8 mouse cellular contexts compared by ENCODE assay signal in the genomic region with DNA sequence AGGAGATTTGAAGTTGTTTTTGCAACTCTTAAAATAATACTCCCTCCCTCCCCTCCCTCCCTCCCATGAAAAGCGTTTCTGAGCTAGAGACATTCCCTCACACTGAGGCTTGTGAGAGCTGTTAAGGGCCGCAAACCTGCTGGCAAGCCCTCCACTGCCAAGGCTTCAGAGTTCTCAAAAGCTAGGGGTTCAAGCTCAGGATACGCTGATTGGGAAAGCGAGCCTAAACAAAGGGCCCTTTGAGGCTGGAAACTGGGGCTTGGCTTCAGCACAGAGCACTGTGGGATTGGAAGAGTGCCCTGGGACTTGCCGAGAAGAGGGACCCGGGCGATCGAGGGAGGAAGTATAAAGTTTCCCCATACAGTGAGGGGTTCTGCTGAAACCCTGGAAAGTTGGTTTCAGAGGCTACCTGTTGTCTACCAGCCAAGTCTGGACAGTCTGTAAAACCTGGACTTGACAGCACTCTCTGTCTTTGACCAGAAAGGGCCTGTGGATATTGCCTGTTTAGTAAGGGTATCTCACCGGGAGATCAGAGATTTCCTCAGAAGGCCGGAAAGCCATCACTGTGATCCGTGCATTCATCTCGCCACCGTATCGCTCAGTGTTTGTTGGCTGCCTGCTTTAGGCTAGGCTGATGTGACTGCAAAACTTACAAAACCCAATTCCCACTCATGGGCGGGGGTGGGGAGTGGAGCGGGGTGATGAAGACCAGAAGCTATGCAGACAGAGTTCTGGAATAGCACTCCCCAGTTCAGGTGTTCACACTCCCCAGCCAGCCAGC. TPM values are rescaled to one million over a fixed set of nuclear protein-coding genes. Genes with fewer than 3 reads are reported as not detected.
DNase-seq lines count a peak whose midpoint lies in the region; ATAC-seq and TF ChIP-seq lines count a peak whose summit lies in the region.

No protein-coding gene starts in this region.

- TF ChIP-seq CTCF in gastrocnemius, adult 2 months (IDR thresholded peaks at IDR 0.05), result no peak

- H3K4me1 ChIP-seq in embryonic facial prominence, embryonic 12.5 days, result peaks cover 39% of the 10 kb centered on the region
- H3K4me1 ChIP-seq in hindbrain, embryonic 13.5 days (replicated peaks), result peaks cover 66% of the 10 kb centered on the region
- peaks cover 61% of the 10 kb centered on the region for H3K4me1 ChIP-seq in midbrain, embryonic 12.5 days

- no peak for DNase-seq in gastrocnemius, adult 2 months
- no peak for DNase-seq in gastrocnemius, adult 8-10 months (ENCODE audit: low spot score in 2 of 2)
- no peak for DNase-seq in gastrocnemius, postnatal 4 days (ENCODE audit: low spot score in 2 of 2)
- no peak for DNase-seq in urinary bladder, adult 2 months (ENCODE audit: low spot score)

- no peaks in the 10 kb centered on the region for H3K27me3 ChIP-seq in embryonic facial prominence, embryonic 12.5 days
- H3K27me3 ChIP-seq in hindbrain, embryonic 13.5 days, result no peaks in the 10 kb centered on the region
- no peaks in the 10 kb centered on the region for H3K27me3 ChIP-seq in midbrain, embryonic 12.5 days

- intact Hi-C loops in gastrocnemius, adult 2 months (cut with DNase I), result no loop called here

- H3K4me3 ChIP-seq in gastrocnemius, adult 2 months, result peak overlapping the region; percentile 9
- H3K4me3 ChIP-seq in embryonic facial prominence, embryonic 12.5 days, result no peak overlapping the region
- no peak overlapping the region for H3K4me3 ChIP-seq in hindbrain, embryonic 13.5 days
- H3K4me3 ChIP-seq in midbrain, embryonic 12.5 days, result no peak overlapping the region

- peaks cover 19% of the 10 kb centered on the region for H3K36me3 ChIP-seq in embryonic facial prominence, embryonic 12.5 days
- H3K36me3 ChIP-seq in hindbrain, embryonic 13.5 days, result no peaks in the 10 kb centered on the region
- 0 out of 2 replicates have a peak, but pooled peaks cover 2% of the 10 kb centered on the region for H3K36me3 ChIP-seq in midbrain, embryonic 12.5 days

- ATAC-seq in embryonic facial prominence, embryonic 12.5 days (ENCODE audit: insufficient number of reproducible peaks, insufficient read depth, low FRiP score, low TSS enrichment), result no peak
- ATAC-seq in hindbrain, embryonic 13.5 days (ENCODE audit: low FRiP score), result peak; percentile 23; the same call in 1 of the 2 replicates
- ATAC-seq in midbrain, embryonic 12.5 days (ENCODE audit: low FRiP score, low read depth), result no peak
- ATAC-seq in megakaryocyte-erythroid progenitor cell, adult 5-6 weeks (replicated peaks; ENCODE audit: low FRiP score, low TSS enrichment, poor library complexity, severe bottlenecking), result no peak

- peak overlapping the region; percentile 46 for H3K27ac ChIP-seq in gastrocnemius, adult 2 months
- H3K27ac ChIP-seq in embryonic facial prominence, embryonic 12.5 days, result peak overlapping the region; percentile 57
- H3K27ac ChIP-seq in hindbrain, embryonic 13.5 days, result peak overlapping the region; percentile 80
- H3K27ac ChIP-seq in midbrain, embryonic 12.5 days (replicated peaks), result 0 out of 2 replicates have a peak overlapping the region, but pooled peaks have one; percentile 17

- no peak overlapping the region for H3K9ac ChIP-seq in embryonic facial prominence, embryonic 12.5 days
- peak overlapping the region; percentile 13; the same call in 1 of the 2 replicates for H3K9ac ChIP-seq in hindbrain, embryonic 13.5 days
- no peak overlapping the region for H3K9ac ChIP-seq in midbrain, embryonic 12.5 days (replicated peaks)

- WGBS in embryonic facial prominence, embryonic 12.5 days, result 38% methylated on average over 16 of the region's 16 CpGs
- 55% methylated on average over 16 of the region's 16 CpGs for WGBS in hindbrain, embryonic 13.5 days
- WGBS in midbrain, embryonic 12.5 days, result 57% methylated on average over 16 of the region's 16 CpGs

- H3K9me3 ChIP-seq in embryonic facial prominence, embryonic 12.5 days, result no peaks in the 10 kb centered on the region
- H3K9me3 ChIP-seq in hindbrain, embryonic 13.5 days, result no peaks in the 10 kb centered on the region
- H3K9me3 ChIP-seq in midbrain, embryonic 12.5 days, result no peaks in the 10 kb centered on the region

- no peak overlapping the region for H3K4me2 ChIP-seq in embryonic facial prominence, embryonic 12.5 days (replicated peaks)
- H3K4me2 ChIP-seq in hindbrain, embryonic 13.5 days, result no peak overlapping the region
- no peak overlapping the region for H3K4me2 ChIP-seq in midbrain, embryonic 12.5 days (replicated peaks)

RNA-seq across cellular contexts. Expression of gene Plpp3, which starts 18.3 kb away (rescaled TPM):
- 10 to 100 TPM; 45.8 to 69.1 TPM for total RNA-seq in gastrocnemius, adult 2 months (2021)
- 10 to 100 TPM; 26.5 to 55.1 (median 45.2) TPM for total RNA-seq in gastrocnemius, adult 8-10 months (2022)
- 115 TPM in 2 replicates for polyA plus RNA-seq in embryonic facial prominence, embryonic 12.5 days (2016; fragmentation: Nextera tagmentation; extraction: Ambion mirVana)
- 79.0 and 81.9 TPM in 2 replicates for polyA plus RNA-seq in hindbrain, embryonic 13.5 days (2015; fragmentation: Nextera tagmentation; extraction: Ambion mirVana)
- 57.7 and 66.4 TPM in 2 replicates for polyA plus RNA-seq in midbrain, embryonic 12.5 days (2016; fragmentation: Nextera tagmentation; extraction: Ambion mirVana)
- total RNA-seq in gastrocnemius, postnatal 4 days (2021), result 100 to 1,000 TPM; 116 to 119 TPM
- total RNA-seq in megakaryocyte-erythroid progenitor cell, adult 5-6 weeks (2014; fragmentation: Nextera tagmentation), result 0.47 and 0.94 TPM in 2 replicates
- total RNA-seq in megakaryocyte-erythroid progenitor cell, adult 5-6 weeks (2017), result 0.72 TPM in 1 of 2 replicates, not detected in the other
- polyA plus RNA-seq in urinary bladder, adult 2 months (2012; rRNA removed), result 165 and 174 TPM in 2 replicates

Comparison
In these comparisons a context has a peak if more than half of its experiments do, and no peak if none do; other contexts are left out.
1. H3K27ac ChIP-seq: peak in every context shown above with its lines; median percentile 80 in hindbrain, embryonic 13.5 days; 57 in embryonic facial prominence, embryonic 12.5 days; 46 in gastrocnemius, adult 2 months; 17 in midbrain, embryonic 12.5 days.
2. RNA of gene Plpp3, which starts 18.3 kb away (total RNA-seq): 116 to 119 TPM in gastrocnemius, postnatal 4 days, 45.8 to 69.1 TPM in gastrocnemius, adult 2 months and 26.5 to 55.1 TPM in gastrocnemius, adult 8-10 months; 0.47 to 0.94 TPM in megakaryocyte-erythroid progenitor cell, adult 5-6 weeks; every median in the first group is over 10 times any median in the second.